In genomic region chr1:171412446-171412845, GRCm38 (mm10) we compare ENCODE assay signal across 8 mouse cellular contexts. TPM values are rescaled to one million over a fixed set of nuclear protein-coding genes. Genes with fewer than 3 reads are reported as not detected.
A peak's percentile ranks its signal among the peaks of the same experiment; 100 is the strongest.
DNase-seq lines count a peak whose midpoint lies in the region; ATAC-seq and TF ChIP-seq lines count a peak whose summit lies in the region.

No protein-coding gene starts in this region.

- TF ChIP-seq CTCF in small intestine, adult 2 months (IDR thresholded peaks at IDR 0.05; ENCODE audit: extremely low read depth, insufficient read length, insufficient replicate concordance, low read depth, low read length) = no peak

- peak; percentile 28; the same call in 1 of the 2 replicates for ATAC-seq in frontal cortex, adult (ENCODE audit: low TSS enrichment)
- ATAC-seq in heart, embryonic 13.5 days (ENCODE audit: extremely low read depth, insufficient number of reproducible peaks, low FRiP score, low TSS enrichment) = no peak
- no peak for ATAC-seq in liver, embryonic 12.5 days

- peaks cover 20% of the 10 kb centered on the region for H3K27me3 ChIP-seq in heart, embryonic 13.5 days (replicated peaks)
- H3K27me3 ChIP-seq in liver, embryonic 12.5 days (replicated peaks) = peaks cover 17% of the 10 kb centered on the region; the same call in 1 of the 2 replicates
- H3K27me3 ChIP-seq in small intestine, adult 2 months (ENCODE audit: control insufficient read depth, insufficient read depth, low read length) = no peaks in the 10 kb centered on the region

- peak overlapping the region; percentile 88 for H3K4me3 ChIP-seq in brown adipose tissue, adult 24 weeks (ENCODE audit: insufficient read depth, low read depth, low read length)
- peak overlapping the region; percentile 98 for H3K4me3 ChIP-seq in heart, embryonic 13.5 days
- peak overlapping the region; percentile 93 for H3K4me3 ChIP-seq in liver, embryonic 12.5 days
- peak overlapping the region; percentile 91; the same call in 1 of the 2 replicates for H3K4me3 ChIP-seq in small intestine, adult 2 months (ENCODE audit: low read depth, low read length)

- peak overlapping the region; percentile 73 for H3K4me2 ChIP-seq in heart, embryonic 13.5 days
- H3K4me2 ChIP-seq in liver, embryonic 12.5 days = peak overlapping the region; percentile 78

- peaks cover 7% of the 10 kb centered on the region; the same call in 1 of the 2 replicates for H3K4me1 ChIP-seq in brown adipose tissue, adult 24 weeks (ENCODE audit: control insufficient read depth, insufficient read depth, insufficient read length, low read length)
- H3K4me1 ChIP-seq in heart, embryonic 13.5 days = peaks cover 24% of the 10 kb centered on the region
- H3K4me1 ChIP-seq in liver, embryonic 12.5 days = peaks cover 30% of the 10 kb centered on the region
- peaks cover 2% of the 10 kb centered on the region; the same call in 1 of the 2 replicates for H3K4me1 ChIP-seq in small intestine, adult 2 months (ENCODE audit: control insufficient read depth, insufficient read depth, insufficient read length, low read length)

- 54% methylated on average over 3 of the region's 3 CpGs for WGBS in heart, embryonic 13.5 days
- 60% methylated on average over 3 of the region's 3 CpGs for WGBS in liver, embryonic 12.5 days (ENCODE audit: insufficient replicate concordance)
- WGBS in small intestine, adult 2 months = 47% methylated on average over 3 of the region's 3 CpGs

- peaks cover 34% of the 10 kb centered on the region for H3K36me3 ChIP-seq in heart, embryonic 13.5 days
- H3K36me3 ChIP-seq in liver, embryonic 12.5 days = peaks cover 30% of the 10 kb centered on the region
- peaks cover 23% of the 10 kb centered on the region for H3K36me3 ChIP-seq in small intestine, adult 2 months (ENCODE audit: control insufficient read depth, insufficient read depth, low read length)

- no peak for DNase-seq in frontal cortex, postnatal 10 days (ENCODE audit: low spot score in 2 of 2)
- DNase-seq in 3T3-L1 (ENCODE audit: low read depth, low spot score) = peak; percentile 63
- DNase-seq in cerebellum, postnatal 14 days = no peak

- H3K27ac ChIP-seq in brown adipose tissue, adult 24 weeks (replicated peaks; ENCODE audit: low read depth, low read length) = peak overlapping the region; percentile 28; the same call in 1 of the 2 replicates
- H3K27ac ChIP-seq in heart, embryonic 13.5 days (replicated peaks) = peak overlapping the region; percentile 92
- peak overlapping the region; percentile 10; the same call in 1 of the 2 replicates for H3K27ac ChIP-seq in liver, embryonic 12.5 days
- peak overlapping the region; percentile 89 for H3K27ac ChIP-seq in small intestine, adult 2 months (ENCODE audit: insufficient read depth, low read depth, low read length)

- TF ChIP-seq POLR2A in small intestine, adult 2 months (IDR thresholded peaks at IDR 0.05; ENCODE audit: low read depth, low read length) = no peak

- no peaks in the 10 kb centered on the region for H3K9me3 ChIP-seq in heart, embryonic 13.5 days
- H3K9me3 ChIP-seq in liver, embryonic 12.5 days (replicated peaks) = no peaks in the 10 kb centered on the region

- H3K9ac ChIP-seq in heart, embryonic 13.5 days = peak overlapping the region; percentile 99
- peak overlapping the region; percentile 92 for H3K9ac ChIP-seq in liver, embryonic 12.5 days

RNA-seq across cellular contexts. Expression of gene Usf1, which starts 1.3 kb away (rescaled TPM):
- 13.1 and 18.2 TPM in 2 replicates for polyA plus RNA-seq in brown adipose tissue, adult 24 weeks (2012; ENCODE audit: insufficient read depth, insufficient read length, missing spikeins)
- polyA plus RNA-seq in heart, embryonic 13.5 days (2015; fragmentation: Nextera tagmentation; extraction: Ambion mirVana) = 52.1 and 53.3 TPM in 2 replicates
- polyA plus RNA-seq in liver, embryonic 12.5 days (2016; fragmentation: Nextera tagmentation; extraction: Ambion mirVana) = 27.5 and 28.7 TPM in 2 replicates
- 55.0 and 87.8 TPM in 2 replicates for polyA plus RNA-seq in small intestine, adult 2 months (2012; rRNA removed)

RNA-seq across cellular contexts. Expression of gene Tstd1, which starts 6.2 kb away (rescaled TPM):
- not detected in 2 replicates for polyA plus RNA-seq in brown adipose tissue, adult 24 weeks (2012; ENCODE audit: insufficient read depth, insufficient read length, missing spikeins)
- polyA plus RNA-seq in heart, embryonic 13.5 days (2015; fragmentation: Nextera tagmentation; extraction: Ambion mirVana) = 3.1 and 3.6 TPM in 2 replicates
- polyA plus RNA-seq in liver, embryonic 12.5 days (2016; fragmentation: Nextera tagmentation; extraction: Ambion mirVana) = 3.1 TPM in 2 replicates
- 52.0 and 53.7 TPM in 2 replicates for polyA plus RNA-seq in small intestine, adult 2 months (2012; rRNA removed)

RNA-seq across cellular contexts. Expression of gene Arhgap30, which starts 23.7 kb away (rescaled TPM):
- 2.1 and 3.0 TPM in 2 replicates for polyA plus RNA-seq in brown adipose tissue, adult 24 weeks (2012; ENCODE audit: insufficient read depth, insufficient read length, missing spikeins)
- polyA plus RNA-seq in heart, embryonic 13.5 days (2015; fragmentation: Nextera tagmentation; extraction: Ambion mirVana) = 0.78 and 0.92 TPM in 2 replicates
- polyA plus RNA-seq in liver, embryonic 12.5 days (2016; fragmentation: Nextera tagmentation; extraction: Ambion mirVana) = 4.7 and 5.3 TPM in 2 replicates
- 3.8 and 6.1 TPM in 2 replicates for polyA plus RNA-seq in small intestine, adult 2 months (2012; rRNA removed)

RNA-seq across cellular contexts. Expression of gene F11r, which starts 24.9 kb away (rescaled TPM):
- polyA plus RNA-seq in brown adipose tissue, adult 24 weeks (2012; ENCODE audit: insufficient read depth, insufficient read length, missing spikeins) = 42.9 and 45.1 TPM in 2 replicates
- polyA plus RNA-seq in heart, embryonic 13.5 days (2015; fragmentation: Nextera tagmentation; extraction: Ambion mirVana) = 61.8 and 66.1 TPM in 2 replicates
- polyA plus RNA-seq in liver, embryonic 12.5 days (2016; fragmentation: Nextera tagmentation; extraction: Ambion mirVana) = 28.2 and 28.9 TPM in 2 replicates
- polyA plus RNA-seq in small intestine, adult 2 months (2012; rRNA removed) = 49.7 and 142 TPM in 2 replicates

RNA-seq across cellular contexts. Expression of gene Nectin4, which starts 42.5 kb away (rescaled TPM):
- polyA plus RNA-seq in brown adipose tissue, adult 24 weeks (2012; ENCODE audit: insufficient read depth, insufficient read length, missing spikeins) = not detected in 2 replicates
- polyA plus RNA-seq in heart, embryonic 13.5 days (2015; fragmentation: Nextera tagmentation; extraction: Ambion mirVana) = 0.23 and 0.27 TPM in 2 replicates
- 0.06 and 0.13 TPM in 2 replicates for polyA plus RNA-seq in liver, embryonic 12.5 days (2016; fragmentation: Nextera tagmentation; extraction: Ambion mirVana)
- polyA plus RNA-seq in small intestine, adult 2 months (2012; rRNA removed) = 0.33 and 1.1 TPM in 2 replicates

Comparison
In these comparisons a context has a peak if more than half of its experiments do, and no peak if none do; other contexts are left out.
1. H3K27ac ChIP-seq: peak in every context shown above with its lines; median percentile 92 in heart, embryonic 13.5 days; 89 in small intestine, adult 2 months; 28 in brown adipose tissue, adult 24 weeks; 10 in liver, embryonic 12.5 days.
2. RNA of gene Tstd1, which starts 6.2 kb away (polyA plus RNA-seq): 52.0 to 53.7 TPM in small intestine, adult 2 months; 3.1 TPM in liver, embryonic 12.5 days, 3.1 to 3.6 TPM in heart, embryonic 13.5 days and not detected in brown adipose tissue, adult 24 weeks; every median in the first group is over 10 times any median in the second.
3. Peak in every context shown above with its lines, with median percentiles within 50 percentile points of each other: H3K4me3 ChIP-seq.